In the genomic region with DNA sequence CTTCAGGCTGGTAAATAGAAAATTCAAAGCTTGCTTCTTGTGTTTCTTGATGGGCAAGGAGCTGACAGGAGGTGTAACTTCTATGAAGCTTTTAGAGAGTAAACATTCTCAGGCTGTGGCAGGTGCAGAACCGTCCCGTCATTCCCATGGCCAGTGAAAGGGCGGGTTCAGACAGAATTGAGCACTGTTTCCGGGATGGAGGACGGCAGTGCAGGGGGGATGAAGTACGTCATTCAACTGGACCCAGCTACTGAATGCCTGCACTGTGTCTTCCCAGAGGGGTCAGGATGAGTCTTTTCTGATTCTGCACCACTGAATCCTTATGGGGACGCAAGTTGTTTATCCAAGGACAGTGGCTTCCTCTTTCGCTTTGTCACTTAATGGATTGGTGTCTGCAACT, we compare ENCODE assay signal across 12 mouse cellular contexts.
A peak's percentile ranks its signal among the peaks of the same experiment; 100 is the strongest.
DNase-seq lines count a peak whose midpoint lies in the region; ATAC-seq and TF ChIP-seq lines count a peak whose summit lies in the region.
"Had no signal": no experiment of that assay in that cellular context is flagged by ENCODE, and none has a peak within 500 bp of the region (broad histone marks: within the 10 kb centered on the region; RNA-seq: fewer than 3 reads in every experiment).

No protein-coding gene starts in this region.

- H3K36me3 ChIP-seq in forebrain, embryonic 13.5 days (ENCODE audit: poor library complexity, severe bottlenecking): no peaks in the 10 kb centered on the region
- no peaks in the 10 kb centered on the region for H3K36me3 ChIP-seq in forebrain, embryonic 11.5 days (ENCODE audit: control insufficient read depth, insufficient read depth, low read length)
- no peaks in the 10 kb centered on the region for H3K36me3 ChIP-seq in stomach, postnatal 0 days (ENCODE audit: control insufficient read depth, insufficient read depth, low read length)

- peaks cover 16% of the 10 kb centered on the region for H3K4me1 ChIP-seq in forebrain, embryonic 13.5 days
- H3K4me1 ChIP-seq in forebrain, embryonic 11.5 days (replicated peaks; ENCODE audit: control insufficient read depth, insufficient read depth, low read length): 0 out of 2 replicates have a peak, but pooled peaks cover 2% of the 10 kb centered on the region
- no peaks in the 10 kb centered on the region for H3K4me1 ChIP-seq in stomach, postnatal 0 days (replicated peaks; ENCODE audit: control insufficient read depth, insufficient read depth)

- no peak overlapping the region for H3K4me3 ChIP-seq in forebrain, embryonic 13.5 days
- no peak overlapping the region for H3K4me3 ChIP-seq in forebrain, embryonic 11.5 days (ENCODE audit: low read depth, low read length)
- H3K4me3 ChIP-seq in stomach, postnatal 0 days (ENCODE audit: low read depth, low read length): peak overlapping the region; percentile 23

- H3K4me2 ChIP-seq in forebrain, embryonic 13.5 days: peak overlapping the region; percentile 19; the same call in 1 of the 2 replicates
- H3K4me2 ChIP-seq in forebrain, embryonic 11.5 days (ENCODE audit: low read depth, low read length, severe bottlenecking): no peak overlapping the region
- H3K4me2 ChIP-seq in stomach, postnatal 0 days (replicated peaks; ENCODE audit: low read depth): peak overlapping the region; percentile 40

- no peak for DNase-seq in forebrain, embryonic 11.5 days (ENCODE audit: low spot score)
- peak; percentile 68 for DNase-seq in retina, postnatal 1 day
- no peak for DNase-seq in retina, embryonic 14.5 days (ENCODE audit: low spot score)
- DNase-seq in layer of hippocampus, adult 9-10 months (ENCODE audit: low spot score): peak; percentile 13
- peak; percentile 36 for DNase-seq in stomach, postnatal 0 days (ENCODE audit: low spot score)
- DNase-seq in urinary bladder, postnatal 14 days (ENCODE audit: low spot score): no peak
- no peak for DNase-seq in gastrocnemius, adult 18-20 months (ENCODE audit: low spot score)
- DNase-seq: adrenal gland, postnatal 10 days; lung, postnatal 4 days; spleen, adult 18-20 months had no signal

- H3K9ac ChIP-seq in forebrain, embryonic 13.5 days: no peak overlapping the region
- H3K9ac ChIP-seq in forebrain, embryonic 11.5 days (ENCODE audit: low read length): no peak overlapping the region
- H3K9ac ChIP-seq in stomach, postnatal 0 days (ENCODE audit: low read length): no peak overlapping the region

- ATAC-seq in forebrain, embryonic 13.5 days: no peak; the same call in 1 of the 2 replicates
- no peak for ATAC-seq in forebrain, embryonic 11.5 days (replicated peaks; ENCODE audit: low FRiP score)
- 0 out of 2 replicates have a peak, but pooled peaks have one; percentile 49 for ATAC-seq in stomach, postnatal 0 days (ENCODE audit: low FRiP score, low TSS enrichment)
- ATAC-seq: inflammation-experienced regulatory T-cells, adult 6 months had no signal

- no peak for TF ChIP-seq EP300 in stomach, postnatal 0 days (optimal IDR thresholded peaks at IDR 0.05)

- H3K27me3 ChIP-seq in forebrain, embryonic 13.5 days: no peaks in the 10 kb centered on the region
- H3K27me3 ChIP-seq in forebrain, embryonic 11.5 days (ENCODE audit: control insufficient read depth, insufficient read depth, low read length): no peaks in the 10 kb centered on the region
- no peaks in the 10 kb centered on the region for H3K27me3 ChIP-seq in stomach, postnatal 0 days (ENCODE audit: control insufficient read depth, insufficient read depth, low read length)

- no peak overlapping the region for H3K27ac ChIP-seq in forebrain, embryonic 13.5 days
- no peak overlapping the region for H3K27ac ChIP-seq in forebrain, embryonic 11.5 days (ENCODE audit: low read depth, low read length)
- no peak overlapping the region for H3K27ac ChIP-seq in stomach, postnatal 0 days (replicated peaks)

- no peaks in the 10 kb centered on the region for H3K9me3 ChIP-seq in forebrain, embryonic 13.5 days (replicated peaks)
- H3K9me3 ChIP-seq in forebrain, embryonic 11.5 days (ENCODE audit: control insufficient read depth, low read length): no peaks in the 10 kb centered on the region
- H3K9me3 ChIP-seq in stomach, postnatal 0 days (ENCODE audit: control insufficient read depth, low read length): no peaks in the 10 kb centered on the region

- TF ChIP-seq CTCF in stomach, postnatal 0 days (IDR thresholded peaks at IDR 0.05; ENCODE audit: low read depth): no peak

- 47% methylated on average over 8 of the region's 8 CpGs for WGBS in forebrain, embryonic 13.5 days
- 63% methylated on average over 8 of the region's 8 CpGs for WGBS in forebrain, embryonic 11.5 days
- 43% methylated on average over 8 of the region's 8 CpGs for WGBS in stomach, postnatal 0 days

Comparison
In these comparisons a context has a peak if more than half of its experiments do, and no peak if none do; other contexts are left out.
1. DNase-seq: peak in retina, postnatal 1 day (single experiment), layer of hippocampus, adult 9-10 months (single experiment) and stomach, postnatal 0 days (single experiment); none in forebrain, embryonic 11.5 days (single experiment), retina, embryonic 14.5 days (single experiment), urinary bladder, postnatal 14 days (single experiment) and gastrocnemius, adult 18-20 months (single experiment).